Mouse (Mus musculus): Measurements from ENCODE around the gene Btbd17.

Btbd17 gene

DNA sequence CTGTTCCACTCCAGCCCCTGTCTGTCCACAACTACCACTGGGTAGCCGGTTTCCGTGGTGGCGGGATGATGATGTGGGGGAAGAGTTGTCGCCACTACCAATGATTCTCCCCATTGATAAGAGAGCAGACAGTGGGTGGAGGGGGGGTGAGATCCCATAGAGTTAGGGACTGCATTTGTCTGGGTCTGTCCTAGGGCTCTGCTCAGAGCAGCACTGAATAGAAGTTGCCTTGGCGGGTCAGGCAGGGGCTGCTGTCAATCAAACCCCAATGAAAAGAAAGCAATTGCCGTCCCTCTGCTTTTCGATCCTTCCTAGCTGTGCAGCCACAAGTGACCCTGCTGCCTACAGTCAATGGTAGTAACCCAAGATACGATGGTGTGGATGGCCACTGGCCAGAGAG, 8.2 kb upstream of the Btbd17 start:
- DNase-seq (ENCODE audit: low spot score), result no peak

DNA sequence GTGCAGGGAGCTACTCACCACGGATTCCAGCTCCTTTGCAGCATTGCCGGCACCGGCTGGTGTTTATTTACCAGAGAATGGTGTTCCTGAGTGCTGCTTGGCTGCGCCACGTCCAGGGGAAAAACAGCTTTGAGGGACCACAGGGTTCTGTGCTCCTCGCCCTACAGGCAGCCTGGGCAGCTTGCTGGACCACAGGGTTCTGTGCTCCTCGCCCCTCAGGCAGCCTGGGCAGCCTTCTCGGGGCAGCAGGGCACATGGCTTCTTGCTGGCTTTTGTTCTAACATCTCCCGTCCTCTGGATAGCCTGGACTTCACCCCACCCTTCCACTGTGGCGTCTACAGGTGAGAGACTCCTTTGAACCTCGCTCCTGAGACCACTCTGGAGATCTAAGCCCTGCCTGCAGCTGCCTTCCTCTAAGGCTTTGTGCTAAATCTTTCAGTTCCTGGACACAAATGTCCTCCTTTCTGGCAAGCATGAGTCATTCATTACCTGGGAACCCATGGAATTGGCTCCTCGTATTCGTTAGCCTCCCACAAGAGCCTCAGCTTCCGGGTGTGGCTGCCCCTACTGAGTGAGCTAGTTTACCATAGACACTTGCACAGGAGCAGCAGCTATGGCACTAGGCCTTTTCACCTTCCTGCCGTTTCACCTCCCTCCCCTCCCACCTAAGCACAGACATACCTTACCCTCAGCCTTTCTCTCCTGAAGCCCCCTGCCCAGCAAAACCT, 7.0 kb upstream of the Btbd17 start:
- DNase-seq (ENCODE audit: low spot score), result no peak

DNA sequence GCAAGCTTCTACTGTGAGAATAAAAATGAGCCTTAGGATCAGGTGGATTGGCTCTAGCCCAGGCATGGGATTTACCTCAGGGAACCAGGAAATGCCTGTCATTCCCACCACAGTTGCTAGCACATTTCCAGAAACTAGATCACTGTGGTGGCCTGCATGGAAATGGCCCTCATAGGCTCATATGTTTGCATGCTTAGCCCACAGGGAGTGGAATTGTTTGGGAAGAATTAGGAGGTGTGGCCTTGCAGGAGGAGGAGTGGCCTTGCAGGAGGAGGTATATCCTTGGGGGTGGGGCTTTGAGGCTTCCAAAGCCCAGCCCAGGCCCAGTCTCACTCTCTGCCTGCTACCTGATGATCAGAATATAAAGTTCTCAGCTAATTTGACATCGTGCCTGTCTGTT, 6.2 kb upstream of the Btbd17 start:
- no peak for DNase-seq (ENCODE audit: low spot score)

DNA sequence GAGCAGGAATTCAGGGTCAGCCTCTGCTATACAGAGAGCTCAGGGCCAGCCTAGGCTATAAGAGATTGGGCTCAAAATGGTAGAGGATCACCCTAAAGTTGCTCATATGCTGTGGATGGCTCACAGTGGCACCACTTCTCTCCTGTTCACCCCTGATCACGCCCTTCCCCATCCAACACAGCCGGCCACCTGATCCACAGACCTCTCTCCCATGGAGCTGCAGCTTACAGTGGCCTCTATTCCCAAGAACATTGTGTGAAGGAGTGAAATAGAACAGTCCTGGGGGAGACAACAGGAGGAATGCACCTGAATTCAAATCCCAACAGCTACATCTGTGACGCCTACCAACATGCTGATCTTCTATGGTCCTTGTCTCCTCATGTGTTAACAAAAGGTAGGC, 2.9 kb upstream of the Btbd17 start, which contains the start of gene Gpr142:
Gene Gpr142, plus strand, starts transcription at position 301 of the 400 bp plus-strand sequence.
- DNase-seq (ENCODE audit: low spot score), result no peak

DNA sequence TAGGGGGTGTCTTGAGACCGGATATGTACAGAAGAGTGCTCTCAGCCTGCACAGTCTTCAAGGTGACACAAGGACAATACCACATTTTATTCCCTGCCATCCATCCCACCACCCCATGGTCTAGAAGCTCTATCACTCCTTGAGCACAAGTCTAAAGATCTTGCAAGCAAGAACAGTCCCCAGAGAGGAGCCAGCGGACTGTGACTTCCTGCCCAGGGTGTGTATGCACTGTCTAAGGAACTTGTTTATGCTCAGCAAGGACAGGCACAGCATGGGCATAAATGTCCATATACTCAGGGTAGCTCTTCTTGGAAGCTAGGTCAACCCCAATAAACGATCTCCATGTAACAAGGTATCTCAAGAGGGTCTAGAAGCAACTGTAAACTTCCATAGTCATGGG, 2.2 kb upstream of the Btbd17 start:
- DNase-seq (ENCODE audit: low spot score), result no peak

DNA sequence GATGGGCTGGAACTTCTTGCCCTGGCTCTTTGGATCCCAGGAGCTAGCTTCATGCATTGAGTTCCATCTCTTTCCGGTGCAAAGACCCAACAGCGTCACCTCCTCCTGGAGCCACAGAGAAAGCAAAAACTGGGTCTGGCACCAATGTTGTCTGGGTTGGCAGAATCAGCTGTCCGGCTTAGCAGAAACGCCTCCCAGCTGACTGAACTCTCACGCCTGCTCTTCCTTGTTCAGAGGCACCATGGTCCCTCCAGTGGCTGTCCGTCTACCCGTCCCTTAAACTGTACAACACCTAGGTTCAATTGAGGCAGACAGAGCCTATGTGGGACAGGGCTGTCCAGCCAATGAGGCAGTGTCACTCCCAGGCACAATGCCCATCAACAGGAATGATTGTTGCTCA, 1.4 kb upstream of the Btbd17 start:
- DNase-seq (ENCODE audit: low spot score), result no peak

DNA sequence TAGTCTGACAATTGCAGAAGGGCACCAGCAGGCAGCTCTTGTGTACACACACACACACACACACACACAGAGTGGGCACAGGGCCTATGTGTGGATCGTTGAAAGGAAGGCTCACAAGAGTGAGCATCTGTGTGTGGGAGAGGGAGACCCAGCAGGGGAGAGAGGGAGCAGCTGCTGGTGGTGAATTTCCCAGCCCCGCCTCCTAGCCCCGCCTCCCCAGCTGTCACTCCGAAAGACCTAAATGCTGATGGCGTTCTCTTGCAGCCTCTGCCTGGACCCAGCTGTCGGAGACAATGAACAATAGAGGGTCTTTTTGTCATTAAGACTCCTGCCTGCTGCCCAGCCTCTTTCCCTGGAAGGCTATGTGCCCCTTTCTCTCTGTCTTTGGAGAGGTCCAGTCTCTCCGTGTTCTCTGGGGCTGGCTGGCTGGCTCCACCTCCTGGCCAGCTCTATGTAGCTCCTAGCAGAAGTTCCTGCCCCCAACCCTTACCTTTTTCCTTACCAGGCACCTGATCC, 456 bp downstream of the Btbd17 start:
- peak; percentile 87 for DNase-seq (ENCODE audit: low spot score)

DNA sequence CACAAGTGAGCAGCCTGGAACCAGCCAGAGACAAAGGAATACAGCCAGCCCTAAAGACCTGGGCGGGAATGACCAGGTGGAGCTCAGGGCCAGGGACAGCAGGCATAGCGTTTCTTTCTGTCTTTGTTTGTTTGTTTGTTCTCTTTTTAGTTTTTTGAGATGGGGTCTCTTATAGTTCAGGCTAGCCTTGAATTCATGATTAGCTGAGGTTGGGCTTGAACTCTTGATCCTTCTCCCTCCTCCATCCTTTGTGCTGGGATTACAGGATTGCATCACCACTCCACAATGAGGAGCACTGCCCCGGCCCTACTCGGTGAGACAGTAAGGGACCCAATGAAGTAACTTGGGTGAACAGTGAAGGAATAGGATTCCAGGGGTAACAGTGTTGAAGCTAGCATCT, 1.1 kb downstream of the Btbd17 start:
- DNase-seq (ENCODE audit: low spot score), result no peak

DNA sequence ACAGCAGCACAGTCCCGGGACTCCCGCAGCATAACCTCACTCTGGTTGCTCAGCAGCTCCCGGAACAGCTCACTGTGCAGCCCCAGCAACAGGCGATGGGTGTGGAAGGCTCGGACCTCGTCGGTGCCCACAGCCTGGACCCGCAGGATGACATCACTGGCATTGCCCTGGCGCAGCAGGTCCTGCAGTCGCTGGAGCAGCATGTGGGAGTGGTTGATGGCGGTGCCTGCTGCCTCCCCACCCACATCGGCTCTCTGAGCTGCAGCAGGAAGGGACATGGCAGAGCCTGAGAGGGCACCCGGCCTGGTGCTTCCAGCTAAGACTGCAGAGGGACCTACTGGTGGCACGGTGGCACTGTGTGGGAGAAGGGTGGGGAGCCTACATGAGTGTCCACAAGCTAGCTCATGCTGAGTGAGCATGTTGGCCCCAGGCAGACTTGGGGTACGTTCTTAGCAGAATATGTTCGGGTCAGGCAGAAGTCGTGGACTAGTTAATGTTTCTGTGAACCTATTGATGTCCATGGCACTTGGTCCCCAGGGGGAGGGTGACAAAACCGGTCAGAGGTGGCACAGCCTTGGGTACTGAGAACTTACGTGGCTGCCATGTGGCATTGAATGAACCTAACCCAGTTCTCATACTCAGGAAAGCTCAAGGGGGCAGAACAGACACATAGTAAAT, 1.7 kb downstream of the Btbd17 start:
- no peak for DNase-seq (ENCODE audit: low spot score)

DNA sequence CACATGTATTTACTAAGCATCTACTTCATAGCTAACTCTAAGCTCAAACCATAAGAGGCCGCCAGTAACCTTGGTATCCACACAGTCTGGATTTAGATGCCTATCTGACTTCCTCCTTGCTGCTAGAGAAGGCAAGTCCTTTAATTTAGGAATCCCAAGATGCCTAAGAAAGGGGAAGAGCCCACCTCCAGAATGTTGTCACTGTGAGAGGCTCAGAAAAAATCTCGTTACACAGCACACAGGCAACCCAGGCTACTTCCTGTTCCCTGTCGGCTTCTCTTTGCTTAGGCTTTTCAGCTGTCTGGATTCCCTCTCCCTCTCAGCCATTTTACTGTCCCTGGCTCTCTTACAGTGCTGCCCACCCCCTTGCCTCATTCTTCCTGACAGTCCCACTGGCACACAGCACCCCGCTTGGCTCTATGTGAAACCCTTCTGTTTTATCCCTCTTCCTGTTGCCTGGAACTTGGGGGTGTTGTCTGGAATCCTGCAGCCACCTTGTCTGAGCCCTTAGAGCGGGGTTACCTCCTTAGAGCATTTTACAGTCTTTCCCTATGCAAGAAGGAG, 2.7 kb downstream of the Btbd17 start:
- DNase-seq (ENCODE audit: low spot score), result no peak

DNA sequence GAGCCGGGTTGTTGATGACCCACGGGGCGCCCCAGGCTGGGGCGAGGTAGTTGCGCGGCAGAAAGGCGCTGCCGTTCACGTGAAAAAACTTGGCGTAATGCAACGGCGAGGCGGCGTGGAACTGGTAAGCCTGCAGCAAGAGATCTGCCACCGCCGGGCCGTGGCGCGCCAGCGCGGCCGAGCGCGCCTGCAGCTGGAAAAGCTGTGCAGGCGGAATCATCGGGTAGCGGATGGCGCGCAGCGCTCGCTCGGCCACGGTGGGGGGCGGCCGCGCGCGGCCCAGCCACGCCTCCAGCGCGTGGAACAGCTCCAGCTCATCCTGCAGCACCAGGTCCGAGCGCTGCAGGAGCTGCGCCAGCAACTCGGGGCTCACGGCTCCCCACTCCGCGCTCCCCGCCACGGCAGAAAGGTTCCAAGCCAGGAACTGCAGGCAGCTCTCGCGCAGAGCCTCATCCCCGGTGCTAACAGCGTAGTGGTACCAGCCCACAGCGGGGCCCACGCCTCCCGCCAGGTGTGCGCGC, 3.8 kb downstream of the Btbd17 start:
- DNase-seq (ENCODE audit: low spot score), result no peak

DNA sequence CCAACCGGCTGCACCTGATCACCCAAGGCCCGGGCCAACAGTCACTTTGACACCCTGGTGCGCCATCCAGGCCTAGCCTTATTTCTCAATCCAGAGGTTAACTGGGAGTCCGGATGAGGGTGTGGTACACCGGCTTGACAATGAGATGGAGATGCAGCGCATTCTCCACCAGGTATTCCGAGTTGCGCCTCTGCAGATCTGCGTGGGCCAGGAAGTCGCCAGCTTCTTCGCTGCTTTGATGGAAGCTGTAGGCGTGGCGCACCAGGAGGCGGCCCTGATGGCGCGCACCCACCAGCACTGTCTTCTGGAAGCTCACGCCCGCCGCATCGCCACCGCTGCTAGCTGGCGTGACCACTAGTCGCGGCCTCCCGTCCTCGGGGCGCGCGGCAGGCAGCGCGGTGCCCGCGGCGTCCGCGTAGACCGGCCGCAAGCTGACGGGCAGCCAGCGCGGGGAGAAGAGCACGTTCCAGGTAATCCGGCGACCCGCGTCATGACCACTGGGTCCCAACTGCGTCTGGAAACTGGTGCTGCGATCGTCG, 4.3 kb downstream of the Btbd17 start:
- DNase-seq (ENCODE audit: low spot score), result no peak

DNA sequence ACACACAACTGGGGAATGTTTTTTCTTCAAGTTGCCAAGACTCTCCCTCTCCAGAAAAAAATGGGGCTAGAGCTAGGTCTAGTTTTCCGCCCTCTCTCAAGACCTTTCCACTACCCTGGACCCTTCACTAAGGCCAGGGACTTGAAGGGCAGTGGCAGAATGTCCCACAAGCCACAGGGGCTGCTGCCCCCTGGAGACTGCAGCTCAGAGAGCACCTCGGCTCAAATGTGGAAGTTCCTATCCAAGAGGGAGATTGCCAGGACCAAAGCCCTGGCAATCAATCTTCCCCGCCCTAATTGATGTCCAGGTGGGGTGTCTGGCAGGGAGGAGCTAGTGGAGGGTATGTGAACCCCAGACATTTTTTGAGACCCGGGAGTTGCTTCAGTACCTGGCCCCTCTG, 4.9 kb downstream of the Btbd17 start:
- DNase-seq (ENCODE audit: low spot score), result no peak

DNA sequence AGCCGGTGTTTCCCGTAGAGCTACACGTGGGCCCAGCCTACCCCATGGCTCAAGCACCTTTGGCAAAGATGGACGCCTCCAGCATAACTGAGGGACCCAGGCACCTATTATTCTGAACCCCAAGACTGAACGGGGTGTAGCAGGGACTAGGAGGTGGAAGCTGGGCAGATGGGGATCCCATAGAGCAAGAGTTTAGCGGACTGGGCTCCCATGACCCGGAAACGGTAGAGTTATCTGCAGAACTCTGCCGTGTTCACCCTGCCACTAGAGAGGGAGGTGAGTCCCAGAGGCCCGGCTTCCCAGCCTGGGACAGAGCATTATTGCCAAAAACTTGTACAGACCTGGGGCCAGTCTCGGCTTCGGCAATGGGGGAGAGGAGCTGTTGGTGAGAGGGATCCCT, 5.6 kb downstream of the Btbd17 start:
- DNase-seq (ENCODE audit: low spot score), result no peak

DNA sequence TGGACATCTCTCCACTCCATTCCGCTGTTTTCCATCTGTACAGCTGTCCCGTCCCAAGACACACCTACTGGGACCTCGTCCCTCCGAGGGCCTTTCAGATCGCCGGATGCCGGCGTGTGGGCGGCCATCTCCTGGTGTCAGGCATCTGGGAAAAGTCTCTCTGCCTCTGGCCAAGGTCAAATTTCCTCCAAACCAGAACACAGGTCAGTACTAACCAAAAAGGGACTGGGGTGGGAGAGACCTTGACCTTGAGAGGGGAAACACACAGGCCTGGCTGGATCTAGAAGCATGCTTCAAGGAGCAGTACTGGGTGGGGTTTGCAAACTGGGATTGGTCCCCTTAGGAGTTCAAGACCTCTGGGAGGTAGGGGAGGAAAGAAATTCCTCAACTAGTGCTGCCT, 6.0 kb downstream of the Btbd17 start:
- no peak for DNase-seq (ENCODE audit: low spot score)

DNA sequence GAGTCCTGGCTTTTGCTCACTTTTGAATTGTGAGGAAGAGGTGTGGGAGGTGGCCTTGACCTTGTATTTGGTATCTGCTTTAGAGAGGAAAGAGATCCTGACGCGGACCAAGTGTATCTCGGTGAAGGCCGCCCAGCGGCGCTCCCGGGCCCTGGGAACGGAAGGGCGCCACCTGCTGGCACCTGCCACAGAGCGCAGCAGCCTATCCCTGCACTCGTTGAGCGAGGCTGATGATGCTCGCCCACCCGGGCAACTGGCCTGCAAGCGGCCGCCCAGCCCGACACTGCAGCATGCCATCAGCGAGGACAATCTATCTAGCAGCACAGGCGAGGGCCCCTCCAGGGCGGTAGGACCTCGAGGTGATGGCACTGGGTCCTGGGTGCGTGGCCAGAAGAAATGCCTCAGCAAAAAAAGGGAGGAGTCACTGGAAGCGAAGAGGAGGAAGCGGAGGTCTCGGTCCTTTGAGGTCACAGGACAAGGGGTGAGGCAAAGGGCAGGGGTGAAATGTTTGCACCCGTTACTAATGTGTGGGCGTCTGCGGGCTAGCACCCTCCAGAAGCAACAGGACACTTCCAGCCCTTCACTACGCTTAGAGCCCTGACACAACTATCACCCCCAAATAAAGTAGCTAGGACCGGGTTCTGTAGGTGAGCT, 6.6 kb downstream of the Btbd17 start:
- no peak for DNase-seq (ENCODE audit: low spot score)

DNA sequence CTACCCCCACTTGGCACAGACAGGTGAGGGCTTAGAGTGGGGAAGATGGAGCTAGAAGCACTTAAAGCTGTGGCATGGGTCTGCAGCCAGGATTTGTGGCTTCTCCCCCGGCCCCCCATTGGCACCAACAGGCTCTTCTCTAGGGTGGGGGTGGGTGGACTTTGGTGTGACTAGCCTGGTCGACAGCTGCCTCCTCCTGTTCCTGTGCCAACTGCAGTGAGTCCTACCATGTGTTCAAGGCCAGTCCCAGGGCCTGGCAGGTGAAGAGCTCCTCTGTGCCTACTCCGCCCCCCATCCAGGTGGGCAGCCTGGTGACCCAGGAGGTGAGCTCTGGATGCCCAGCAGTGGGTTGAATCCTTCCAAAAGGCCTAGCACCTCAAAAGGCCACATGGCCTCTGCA, 8.1 kb downstream of the Btbd17 start:
- no peak for DNase-seq (ENCODE audit: low spot score)

DNA sequence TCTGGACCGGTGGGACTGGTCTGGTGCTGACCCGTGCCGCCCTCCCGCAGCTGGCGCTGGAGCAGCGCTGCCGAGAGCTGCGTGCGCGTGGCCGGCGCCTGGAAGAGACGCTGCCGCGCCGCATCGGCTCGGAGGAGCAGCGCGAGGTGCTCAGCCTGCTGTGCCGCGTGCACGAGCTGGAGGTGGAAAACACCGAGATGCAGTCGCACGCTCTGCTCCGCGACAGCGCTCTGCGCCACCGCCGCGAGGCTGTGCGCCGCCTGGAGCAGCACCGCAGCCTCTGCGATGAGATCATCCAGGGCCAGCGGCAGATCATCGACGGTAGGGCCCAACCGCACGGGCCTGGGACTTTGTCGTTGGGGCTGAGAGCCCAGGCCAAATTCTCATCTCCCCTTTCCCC, 9.4 kb downstream of the Btbd17 start:
- no peak for DNase-seq (ENCODE audit: low spot score)

DNA sequence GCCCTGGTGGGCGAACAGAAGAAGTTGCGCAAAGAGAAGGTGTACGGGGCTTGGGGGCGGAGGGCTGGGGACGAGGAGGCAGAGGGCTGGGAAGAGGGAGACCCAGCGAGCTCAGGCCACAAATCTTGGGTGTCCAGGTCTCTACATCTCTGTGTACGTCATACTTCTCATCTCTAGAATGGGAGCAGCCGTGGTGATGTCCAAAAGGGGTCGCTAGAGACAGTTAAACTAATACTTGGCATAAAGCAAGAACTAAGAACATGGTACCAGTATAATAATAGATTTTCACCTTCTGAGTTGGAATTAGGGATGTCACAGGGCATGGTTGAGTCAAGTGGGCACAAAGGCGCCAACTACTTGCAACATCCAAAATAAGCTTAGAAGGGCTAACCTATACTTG, 9.9 kb downstream of the Btbd17 start:
- DNase-seq (ENCODE audit: low spot score), result no peak

DNA sequence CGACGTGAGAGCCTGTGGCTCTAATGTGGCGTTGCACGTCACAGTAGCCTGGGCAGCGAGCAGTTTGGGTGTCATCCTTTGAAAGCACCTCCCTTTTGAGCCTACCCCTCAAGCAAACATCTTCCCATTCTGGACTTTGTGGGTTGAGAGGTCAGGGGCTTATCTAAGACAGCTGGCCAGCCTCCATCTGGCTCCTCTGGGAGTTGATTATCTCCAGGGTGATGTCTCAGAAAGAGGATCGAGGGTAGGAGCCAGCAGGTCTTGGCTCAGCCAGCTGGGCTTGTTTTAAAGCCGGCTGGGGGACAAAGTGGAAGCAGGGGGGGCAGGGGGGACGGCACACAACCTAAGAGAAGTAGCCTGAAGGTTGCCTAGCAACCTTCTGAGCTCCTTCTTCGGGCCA, 15.7 kb downstream of the Btbd17 start:
- no peak for DNase-seq (ENCODE audit: low spot score)

DNA sequence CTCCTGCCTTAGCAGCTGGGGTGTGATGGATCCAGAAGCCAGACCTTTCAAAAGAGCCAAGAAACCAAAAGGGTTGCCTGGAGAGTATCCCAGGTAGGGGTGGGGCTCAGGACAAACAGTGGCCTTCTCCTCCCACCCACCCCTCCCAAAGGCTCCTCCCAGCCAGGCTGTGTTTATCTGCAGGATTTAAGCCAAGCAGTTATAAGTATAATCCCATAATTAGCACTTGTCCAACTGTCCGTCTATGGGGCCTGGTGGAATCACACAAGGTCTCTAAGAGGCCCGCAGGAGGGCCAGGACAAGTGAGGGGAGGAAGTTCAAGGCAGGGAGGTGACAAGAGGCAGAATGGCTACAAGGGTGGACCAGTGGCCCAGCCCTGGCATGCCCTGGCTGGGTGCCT, 23.8 kb downstream of the Btbd17 start:
- DNase-seq (ENCODE audit: low spot score), result no peak

DNA sequence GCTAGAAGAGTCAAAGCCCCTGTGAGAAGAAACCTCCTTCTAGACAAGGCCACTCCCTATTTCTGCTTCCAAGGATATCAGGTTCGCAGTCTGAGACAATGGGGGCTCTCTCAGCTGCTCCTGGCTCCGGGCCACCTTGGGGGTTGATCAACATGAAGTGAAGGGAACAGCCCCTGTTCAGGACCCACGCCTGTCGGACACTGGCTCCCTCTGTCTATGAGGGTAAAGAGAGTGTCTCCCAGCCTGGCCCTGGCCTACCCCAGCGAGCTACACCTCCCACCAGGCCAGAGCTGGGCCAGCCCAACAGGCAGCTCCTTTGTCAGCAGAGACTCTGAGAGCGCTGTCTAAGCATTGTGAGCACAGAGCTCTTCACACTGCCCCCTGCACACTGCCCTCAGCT, 25.8 kb downstream of the Btbd17 start:
- no peak for DNase-seq (ENCODE audit: low spot score)

Data from left cerebral cortex, adult 11 months (tissue).